Comparison of ENCODE assay signal across 8 mouse cellular contexts in the genomic region with DNA sequence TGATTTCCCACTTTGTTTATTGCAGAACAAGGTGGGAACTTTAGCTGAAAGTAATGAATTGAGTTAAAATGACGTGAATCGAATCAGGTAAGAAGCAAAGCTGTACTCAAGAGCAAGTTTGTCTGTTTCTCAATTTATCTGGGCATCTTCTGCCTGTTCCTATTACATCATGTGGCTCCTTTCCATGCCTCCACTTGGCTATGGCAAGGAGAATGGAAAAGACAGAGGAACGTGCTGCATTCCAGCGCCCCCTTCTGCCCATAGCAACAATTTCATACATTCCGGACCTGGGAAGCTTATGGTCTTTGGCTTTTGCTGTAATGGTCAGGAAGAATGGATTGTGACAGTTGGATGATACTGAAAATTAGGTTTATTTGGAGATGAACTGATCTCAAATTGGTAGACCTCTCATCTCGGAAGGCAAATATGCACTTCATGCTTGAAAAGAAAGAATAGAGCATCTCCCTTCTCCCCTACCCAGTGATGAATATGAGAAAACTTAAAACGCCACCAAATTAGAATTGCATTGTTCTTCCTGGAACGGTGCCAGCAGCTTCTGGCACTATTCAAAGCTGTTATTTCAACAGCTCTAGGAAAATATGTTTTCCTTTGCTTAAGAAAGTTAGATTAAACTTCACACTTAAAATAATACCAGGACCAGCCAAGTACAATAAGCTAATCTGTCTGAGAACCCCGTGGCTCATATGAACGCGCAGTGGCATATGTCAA.
DNase-seq lines count a peak whose midpoint lies in the region; ATAC-seq and TF ChIP-seq lines count a peak whose summit lies in the region.

No protein-coding gene starts in this region.

- H3K9me3 ChIP-seq in hindbrain, embryonic 10.5 days = no peaks in the 10 kb centered on the region
- H3K9me3 ChIP-seq in hindbrain, embryonic 13.5 days = no peaks in the 10 kb centered on the region
- no peaks in the 10 kb centered on the region for H3K9me3 ChIP-seq in forebrain, embryonic 14.5 days (replicated peaks; ENCODE audit: control insufficient read depth, low read length)
- H3K9me3 ChIP-seq in liver, postnatal 0 days (ENCODE audit: low read length) = no peaks in the 10 kb centered on the region

- H3K4me1 ChIP-seq in hindbrain, embryonic 10.5 days (replicated peaks) = no peaks in the 10 kb centered on the region
- H3K4me1 ChIP-seq in hindbrain, embryonic 13.5 days (replicated peaks) = no peaks in the 10 kb centered on the region
- no peaks in the 10 kb centered on the region for H3K4me1 ChIP-seq in forebrain, embryonic 14.5 days (ENCODE audit: control insufficient read depth, insufficient read depth, low read length)
- no peaks in the 10 kb centered on the region for H3K4me1 ChIP-seq in liver, postnatal 0 days (ENCODE audit: insufficient read depth)

- no peaks in the 10 kb centered on the region for H3K36me3 ChIP-seq in hindbrain, embryonic 10.5 days
- H3K36me3 ChIP-seq in hindbrain, embryonic 13.5 days = no peaks in the 10 kb centered on the region
- no peaks in the 10 kb centered on the region for H3K36me3 ChIP-seq in forebrain, embryonic 14.5 days (ENCODE audit: control insufficient read depth, insufficient read depth, low read length)
- no peaks in the 10 kb centered on the region for H3K36me3 ChIP-seq in liver, postnatal 0 days (replicated peaks; ENCODE audit: insufficient read depth, low read length)

- ATAC-seq in hindbrain, embryonic 13.5 days (ENCODE audit: low FRiP score) = no peak
- peak; percentile 58; the same call in 1 of the 2 replicates for ATAC-seq in forebrain, embryonic 14.5 days
- ATAC-seq in liver, postnatal 0 days = no peak

- no peak overlapping the region for H3K4me2 ChIP-seq in hindbrain, embryonic 13.5 days
- no peak overlapping the region for H3K4me2 ChIP-seq in forebrain, embryonic 14.5 days (ENCODE audit: low read length)
- no peak overlapping the region for H3K4me2 ChIP-seq in liver, postnatal 0 days (ENCODE audit: low read depth, low read length)

- no peaks in the 10 kb centered on the region for H3K27me3 ChIP-seq in hindbrain, embryonic 10.5 days (ENCODE audit: insufficient read depth, poor library complexity, severe bottlenecking)
- no peaks in the 10 kb centered on the region for H3K27me3 ChIP-seq in hindbrain, embryonic 13.5 days
- no peaks in the 10 kb centered on the region for H3K27me3 ChIP-seq in forebrain, embryonic 14.5 days (replicated peaks; ENCODE audit: control insufficient read depth, insufficient read depth, low read length)
- no peaks in the 10 kb centered on the region for H3K27me3 ChIP-seq in liver, postnatal 0 days (ENCODE audit: insufficient read depth, low read length)

- no peak for TF ChIP-seq CTCF in liver, postnatal 0 days (IDR thresholded peaks at IDR 0.05; ENCODE audit: low read depth)

- 65% methylated on average over 11 of the region's 11 CpGs for WGBS in hindbrain, embryonic 10.5 days
- 53% methylated on average over 11 of the region's 11 CpGs for WGBS in hindbrain, embryonic 13.5 days
- WGBS in forebrain, embryonic 14.5 days = 50% methylated on average over 11 of the region's 11 CpGs
- WGBS in liver, postnatal 0 days (ENCODE audit: insufficient replicate concordance) = 53% methylated on average over 11 of the region's 11 CpGs

- DNase-seq in hindbrain, embryonic 10.5 days (ENCODE audit: low spot score) = peak; percentile 23
- DNase-seq in adrenal gland, adult 8-10 months = peak; percentile 4
- DNase-seq in forebrain, embryonic 14.5 days (ENCODE audit: low spot score) = peak; percentile 64
- DNase-seq in left cerebral cortex, adult 8-10 months (ENCODE audit: low spot score in 2 of 2) = peak; percentile 5 to 29
- DNase-seq in urinary bladder, postnatal 25 days (ENCODE audit: low spot score) = no peak
- DNase-seq in thymus, adult 18-20 months = no peak
- DNase-seq in liver, postnatal 0 days = no peak

- no peak overlapping the region for H3K27ac ChIP-seq in hindbrain, embryonic 10.5 days
- no peak overlapping the region for H3K27ac ChIP-seq in hindbrain, embryonic 13.5 days
- no peak overlapping the region for H3K27ac ChIP-seq in forebrain, embryonic 14.5 days (ENCODE audit: low read depth, low read length)
- no peak overlapping the region for H3K27ac ChIP-seq in liver, postnatal 0 days (ENCODE audit: low read depth)

- H3K9ac ChIP-seq in hindbrain, embryonic 13.5 days = no peak overlapping the region
- H3K9ac ChIP-seq in forebrain, embryonic 14.5 days (ENCODE audit: low read length) = no peak overlapping the region
- H3K9ac ChIP-seq in liver, postnatal 0 days (replicated peaks) = no peak overlapping the region

- H3K4me3 ChIP-seq in hindbrain, embryonic 10.5 days = no peak overlapping the region
- H3K4me3 ChIP-seq in hindbrain, embryonic 13.5 days = no peak overlapping the region
- H3K4me3 ChIP-seq in forebrain, embryonic 14.5 days (ENCODE audit: low read depth, low read length) = no peak overlapping the region
- H3K4me3 ChIP-seq in liver, postnatal 0 days (ENCODE audit: low read depth, low read length) = no peak overlapping the region

- TF ChIP-seq EP300 in liver, postnatal 0 days (IDR thresholded peaks at IDR 0.05; ENCODE audit: low read depth) = no peak

Comparison
In these comparisons a context has a peak if more than half of its experiments do, and no peak if none do; other contexts are left out.
1. DNase-seq: peak in hindbrain, embryonic 10.5 days (single experiment), adrenal gland, adult 8-10 months (single experiment), forebrain, embryonic 14.5 days (single experiment) and left cerebral cortex, adult 8-10 months (2 of 2); none in urinary bladder, postnatal 25 days (single experiment), thymus, adult 18-20 months (0 of 2) and liver, postnatal 0 days (single experiment).